Mouse (Mus musculus) fibroblast of lung, adult 2 months (primary cell): ENCODE measurements around the gene Olfr279.

Source experiments
- DNase-seq: peaks from one replicate; pipeline ENCODE4 v3.0.0-alpha.2; 2011; ENCODE audit warnings: low read depth

Olfr279 gene

DNA sequence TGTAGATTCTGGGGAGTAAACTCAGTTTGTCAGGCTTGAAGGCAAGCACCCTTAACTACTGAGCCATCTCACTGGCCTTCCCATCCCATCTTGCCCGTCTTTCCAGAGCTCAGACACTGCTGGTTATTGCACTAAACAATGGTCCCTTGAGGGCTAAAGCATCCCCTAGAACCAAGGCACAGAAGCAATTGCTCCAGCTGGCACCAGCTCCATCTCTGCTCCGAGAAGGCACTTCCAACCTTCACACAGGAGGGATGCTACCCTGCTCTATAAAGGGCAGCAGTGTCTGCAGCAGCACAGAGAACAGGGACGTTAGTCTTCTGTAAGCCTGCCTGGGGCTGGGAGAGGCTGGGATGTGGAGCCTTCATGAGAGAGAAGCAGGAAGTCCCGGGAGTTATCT, at the start of gene Olfr279:
Gene Olfr279 (plus strand): TSS at position 301 of the 400 bp plus-strand sequence.
- no peak for DNase-seq

DNA sequence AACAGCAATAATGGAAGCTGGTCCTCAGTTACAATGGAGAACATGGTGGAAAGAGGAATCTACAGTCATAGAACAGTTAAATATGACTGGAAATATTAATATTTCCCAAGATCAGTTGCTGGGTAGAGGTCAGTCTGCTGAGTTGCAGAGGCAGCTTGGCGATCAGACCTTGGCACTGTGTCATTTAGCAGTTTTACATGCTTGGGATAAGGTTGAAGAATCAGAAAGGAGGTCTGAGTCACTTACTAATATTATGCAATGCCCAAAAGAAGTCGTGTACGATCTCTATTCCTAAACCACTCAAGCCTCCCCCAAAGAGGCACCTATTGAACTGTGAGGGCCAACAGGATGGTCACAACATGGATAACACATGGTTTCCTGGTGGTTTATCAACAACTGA, 47.6 kb upstream of the Olfr279 start:
- no peak for DNase-seq

DNA sequence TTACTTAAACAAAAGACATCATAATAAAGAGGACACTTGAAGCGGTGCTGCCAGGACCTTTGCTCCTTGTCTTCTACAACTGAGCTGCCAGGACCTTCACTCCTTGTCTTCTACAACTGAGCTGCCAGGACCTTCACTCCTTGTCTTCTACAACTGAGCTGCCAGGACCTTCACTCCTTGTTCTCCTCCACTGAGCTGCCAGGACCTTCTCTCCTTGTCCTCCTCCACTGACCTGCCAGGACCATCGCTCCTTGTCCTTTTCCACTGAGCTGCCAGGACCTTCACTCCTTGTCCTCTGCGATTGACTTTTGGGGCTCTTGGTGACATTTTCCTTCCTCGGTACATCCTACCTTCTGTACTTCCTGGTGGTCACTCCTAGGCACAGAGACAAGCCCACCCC, 43.7 kb upstream of the Olfr279 start:
- DNase-seq: no peak

DNA sequence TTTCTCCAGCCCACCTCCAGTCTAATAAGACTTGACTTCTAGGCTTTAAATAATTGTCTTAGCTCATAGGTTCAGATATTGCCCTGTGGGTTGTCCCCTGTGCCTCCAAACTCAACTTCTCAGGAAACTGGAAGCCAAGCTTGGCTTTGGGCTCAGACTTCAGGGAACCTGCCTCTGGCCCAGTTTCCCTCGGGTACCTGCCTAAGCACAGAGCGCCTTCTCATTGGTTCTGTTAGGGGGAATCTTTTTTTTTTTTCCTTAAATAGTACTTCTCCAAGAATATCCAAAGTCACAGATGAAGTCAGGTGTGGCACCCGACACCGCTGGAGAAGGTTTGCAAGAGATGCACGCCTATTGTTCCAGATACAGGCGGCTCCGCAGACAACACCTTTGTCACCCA, 39.9 kb upstream of the Olfr279 start, which contains the start of gene Olfr281:
Gene Olfr281 (plus strand): TSS at position 301 of the 400 bp plus-strand sequence.
- no peak for DNase-seq

DNA sequence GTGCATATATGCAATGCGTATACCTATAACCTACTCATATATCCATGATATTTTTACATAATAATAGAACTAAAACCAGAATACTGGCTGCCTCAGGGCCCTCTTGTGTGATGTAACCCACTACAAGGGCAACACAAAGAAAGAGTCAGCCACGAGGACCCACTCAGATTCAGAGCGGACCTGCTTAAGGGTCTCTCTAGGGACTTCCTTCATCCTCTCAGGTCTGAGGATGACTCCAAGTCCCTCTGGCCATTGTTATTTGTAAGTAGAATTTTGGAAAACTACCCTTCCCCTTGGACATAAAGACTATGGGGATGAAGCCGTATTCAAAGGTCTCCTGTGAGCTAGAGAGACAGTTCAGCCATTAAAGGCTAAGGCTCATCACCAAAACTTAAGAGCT, 22.6 kb upstream of the Olfr279 start, which contains the start of gene OR5BS1P:
Gene OR5BS1P (plus strand): TSS at position 301 of the 400 bp plus-strand sequence.
- no peak for DNase-seq

DNA sequence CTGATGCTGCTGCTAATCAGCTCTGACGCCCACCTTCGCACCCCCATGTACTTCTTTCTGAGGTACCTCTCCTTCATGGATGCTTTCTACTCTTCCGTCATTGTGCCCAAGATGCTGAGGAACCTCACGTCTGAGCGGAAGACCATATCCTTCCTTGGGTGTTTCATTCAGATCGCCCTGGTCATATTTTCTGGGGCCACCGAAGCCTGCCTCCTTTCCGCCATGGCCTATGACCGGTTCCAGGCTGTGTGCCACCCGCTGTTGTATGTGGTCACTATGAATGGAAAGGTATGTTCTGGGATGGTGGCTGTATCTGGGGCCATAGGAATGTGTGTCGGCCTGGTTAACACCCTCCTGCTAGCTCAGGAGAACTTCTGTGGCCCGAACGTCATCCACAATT, 20.7 kb upstream of the Olfr279 start:
- no peak for DNase-seq

DNA sequence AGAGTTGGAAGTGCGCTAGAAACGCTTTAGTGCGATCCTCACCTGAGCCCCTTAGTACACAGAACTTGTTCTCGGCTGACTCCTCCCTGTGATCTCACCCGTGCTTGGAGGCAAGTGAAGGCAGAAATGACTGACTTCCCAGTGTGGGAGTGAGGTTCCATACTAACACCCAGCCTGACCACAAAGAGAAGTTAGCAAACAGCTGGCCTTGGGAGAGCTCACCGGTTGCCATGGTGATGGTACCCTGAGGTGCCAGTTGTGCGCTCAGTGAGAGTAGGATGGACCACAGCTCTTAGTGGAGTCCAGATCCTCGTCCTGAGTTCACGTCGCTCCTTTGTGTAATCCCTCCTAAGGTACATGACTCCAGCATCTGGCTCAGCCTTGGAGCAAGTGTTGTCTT, 17.2 kb upstream of the Olfr279 start:
- no peak for DNase-seq

DNA sequence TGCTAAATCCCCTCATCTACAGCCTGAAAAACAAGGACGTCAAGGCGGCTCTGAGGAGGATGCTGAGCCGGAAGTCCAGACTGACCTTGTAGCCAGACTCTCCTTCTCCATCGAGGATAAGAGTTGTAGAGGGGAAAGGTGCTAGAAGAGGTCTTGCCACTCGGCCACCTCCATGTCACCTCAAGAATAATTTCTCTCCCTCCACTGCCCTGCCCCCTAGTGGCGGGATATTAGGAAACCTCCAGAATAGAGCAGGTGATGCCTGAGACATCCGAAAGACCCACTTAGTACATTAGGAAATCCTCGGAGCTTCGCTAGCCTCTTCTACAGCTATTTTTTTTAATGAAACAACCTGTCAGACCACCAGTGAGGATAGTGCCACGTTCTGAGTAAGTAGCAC, 16.8 kb upstream of the Olfr279 start:
- no peak for DNase-seq

DNA sequence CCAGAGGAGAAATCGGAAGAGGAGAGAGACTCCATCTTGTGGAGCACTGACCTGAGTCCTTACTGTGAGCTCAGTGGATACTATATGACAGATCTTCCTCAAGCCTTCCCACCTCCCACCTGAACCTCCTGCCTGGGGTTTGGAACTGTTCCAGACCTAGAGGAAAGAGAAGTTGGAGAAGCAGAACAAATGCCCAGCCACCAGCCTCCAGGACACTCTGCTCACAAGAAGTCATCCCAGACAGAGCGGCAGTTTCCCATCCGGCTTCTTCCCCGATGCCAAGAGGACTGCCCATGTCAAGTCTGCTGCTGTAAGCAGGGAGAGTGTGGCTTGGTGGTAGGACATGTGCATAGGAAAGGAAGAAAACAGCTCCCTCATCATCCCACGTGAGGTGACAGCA, 15.9 kb upstream of the Olfr279 start:
- DNase-seq: no peak

DNA sequence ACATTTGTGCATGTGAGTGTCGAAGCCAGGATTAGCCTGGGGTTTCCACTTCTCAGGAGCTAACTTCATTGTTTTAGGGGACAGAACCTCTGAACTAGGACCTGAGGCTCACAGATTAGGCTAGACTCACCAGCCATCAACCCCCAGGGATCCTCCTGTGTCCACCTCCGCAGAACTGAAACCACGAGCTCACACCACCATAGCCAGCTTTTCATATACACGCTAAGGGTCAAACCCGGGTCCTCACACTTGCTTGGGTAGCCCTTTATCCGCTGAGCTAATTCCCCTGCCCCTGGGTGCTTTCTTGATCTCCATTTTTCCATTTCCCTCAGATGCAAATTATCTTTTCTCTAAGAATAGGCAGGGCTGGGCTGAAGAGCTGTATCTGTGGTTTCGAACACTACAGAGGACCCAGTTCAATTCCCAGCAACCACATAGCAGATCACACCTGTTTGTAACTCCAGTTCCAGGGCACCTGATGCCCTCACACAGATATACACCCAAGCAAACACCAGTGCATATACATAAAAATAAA, 12.6 kb upstream of the Olfr279 start:
- no peak for DNase-seq

DNA sequence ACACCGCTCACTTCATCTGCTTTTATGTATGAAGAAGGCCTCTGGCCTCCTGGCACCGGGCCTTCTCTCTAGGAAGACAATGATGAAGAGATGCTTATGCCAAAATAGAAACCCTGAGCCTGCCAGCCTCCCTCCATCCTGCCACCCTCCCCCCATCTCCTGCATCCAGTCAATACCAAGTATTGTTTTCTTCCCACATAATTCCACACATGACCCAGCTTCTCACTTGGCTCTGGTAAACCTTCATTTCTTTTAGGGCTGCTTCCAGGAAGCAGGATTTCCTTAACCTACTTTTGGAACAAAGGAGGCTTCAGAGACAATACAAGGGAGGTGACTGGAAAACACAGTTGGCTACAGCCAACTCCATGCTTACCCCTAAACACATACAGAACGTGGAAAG, 9.5 kb upstream of the Olfr279 start, which contains the start of gene Lalba:
Gene Lalba (minus strand): TSS at position 21 of the 400 bp plus-strand sequence.
- DNase-seq: no peak

DNA sequence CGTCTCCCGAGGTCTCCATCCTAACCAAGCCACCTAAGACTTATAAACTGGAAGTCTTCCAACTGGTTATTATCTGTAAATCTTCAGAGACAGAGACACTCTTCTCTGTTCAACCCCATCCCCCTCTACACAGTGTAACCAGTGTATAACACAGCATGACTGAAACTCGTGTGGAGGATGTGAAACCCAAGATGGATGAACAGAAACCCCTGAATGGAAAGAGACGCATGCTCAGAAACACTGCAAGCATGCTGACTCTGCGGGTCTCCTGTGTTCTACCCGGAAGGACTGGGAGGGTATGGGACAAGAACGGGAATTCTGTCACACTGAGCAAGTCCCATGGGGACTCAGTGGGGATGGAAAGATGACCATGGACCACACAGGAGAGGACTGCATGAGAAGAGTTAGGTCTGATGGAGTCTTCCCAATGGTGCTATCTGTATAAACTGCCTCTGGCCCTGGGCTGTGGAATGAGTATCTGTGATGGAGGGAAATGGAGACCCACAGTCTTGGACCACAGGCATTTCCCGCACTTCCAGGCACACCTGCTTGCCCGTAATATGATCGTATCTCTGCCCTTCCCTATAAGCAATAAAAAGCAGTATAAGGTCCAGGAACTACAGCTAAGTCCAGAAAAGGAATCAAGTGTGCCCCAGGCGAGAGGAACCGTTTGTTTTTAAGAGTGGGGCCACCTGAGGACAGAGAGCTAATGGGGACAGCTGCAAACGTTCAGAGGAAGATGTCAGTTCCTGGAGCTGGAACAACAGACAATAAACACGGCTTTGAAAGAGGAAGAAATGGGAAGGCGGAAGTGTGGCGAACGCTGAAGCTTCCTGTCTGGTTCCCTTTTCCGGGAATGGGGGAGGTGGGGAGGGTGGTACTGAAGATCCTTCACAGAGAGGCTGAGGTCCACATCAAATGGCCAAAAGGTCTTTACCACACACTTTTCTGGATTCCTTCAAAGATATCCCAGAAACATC, 8.0 kb upstream of the Olfr279 start:
- no peak for DNase-seq

DNA sequence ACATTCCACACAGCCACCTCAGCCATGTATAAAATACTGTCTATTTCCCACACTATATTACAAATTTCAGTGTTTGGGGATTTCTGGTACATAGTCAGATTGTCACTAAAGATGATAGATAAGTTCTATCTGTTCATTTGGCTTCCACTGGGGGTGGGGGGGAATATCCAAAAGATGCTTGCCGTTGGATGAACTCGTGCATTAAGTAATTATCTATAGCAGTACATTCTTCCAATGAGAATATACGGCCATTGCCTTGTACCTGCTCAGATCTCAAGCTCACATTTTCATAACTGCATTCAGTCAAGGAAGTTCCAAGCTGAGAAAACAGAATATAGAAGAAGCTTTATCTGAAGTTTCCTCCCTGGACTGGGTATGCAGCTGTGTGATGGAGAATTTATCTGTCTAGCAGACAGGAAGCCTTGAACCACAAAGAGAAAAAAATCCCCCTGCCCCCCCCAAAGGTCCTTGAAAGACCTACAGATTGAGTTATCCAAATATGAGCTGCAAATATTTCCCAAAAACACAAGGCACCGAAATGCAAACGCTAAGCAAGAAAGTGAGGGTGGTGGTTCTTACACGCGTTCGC, 5.7 kb upstream of the Olfr279 start:
- DNase-seq: no peak

DNA sequence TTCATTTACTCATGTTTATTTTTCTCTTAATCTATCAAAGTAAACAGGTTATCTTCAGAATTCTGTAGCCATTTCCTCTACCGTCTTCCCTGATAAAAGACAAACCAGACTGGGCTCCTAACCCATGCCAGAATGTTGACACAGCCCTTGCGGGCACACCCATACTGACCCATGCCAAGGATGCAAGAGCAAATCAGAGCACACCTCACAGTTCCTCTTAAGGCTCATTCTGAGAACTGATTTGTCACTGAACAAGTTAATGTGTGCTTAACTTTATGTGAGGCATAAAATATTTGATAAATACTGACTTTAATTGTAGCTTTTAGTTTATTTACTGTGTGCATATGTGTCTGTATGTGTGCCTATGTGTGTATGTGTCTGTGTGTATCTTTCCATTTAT, 870 bp upstream of the Olfr279 start:
- DNase-seq: no peak

DNA sequence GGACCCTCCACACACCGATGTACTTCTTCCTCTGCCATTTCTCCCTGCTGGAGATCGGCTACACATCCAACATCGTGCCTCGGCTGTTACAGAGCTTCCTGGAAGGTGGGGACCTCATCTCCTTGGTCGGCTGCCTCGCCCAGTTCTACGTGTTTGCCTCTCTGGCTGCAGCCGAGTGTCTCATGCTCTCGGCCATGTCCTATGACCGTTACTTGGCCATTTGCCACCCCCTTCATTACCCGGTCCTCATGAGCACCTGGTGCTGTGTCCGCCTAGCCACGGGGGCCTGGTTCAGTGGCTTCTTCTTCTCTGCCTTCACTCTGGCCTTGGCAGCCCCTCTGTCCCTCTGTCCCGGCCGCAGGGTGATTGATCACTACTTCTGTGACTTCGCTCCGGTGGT, 5.4 kb downstream of the Olfr279 start:
- DNase-seq: no peak

DNA sequence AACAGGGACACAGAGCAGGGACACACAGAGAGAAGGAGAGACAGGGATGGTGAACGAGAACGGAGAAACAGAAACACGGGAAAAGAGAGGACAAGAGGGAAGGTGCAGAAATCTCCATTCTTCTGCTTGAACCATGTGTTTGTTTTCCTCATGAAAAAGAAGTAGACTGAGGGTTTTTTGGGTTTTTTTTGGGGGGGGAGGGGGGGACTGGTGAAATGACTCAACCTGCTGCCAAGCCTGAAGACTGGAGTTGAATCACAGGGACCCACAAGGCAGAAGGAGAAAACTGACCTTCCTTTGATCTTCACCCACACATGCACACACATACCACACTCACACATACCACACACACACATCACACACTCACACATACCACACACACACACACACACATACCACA, 11.1 kb downstream of the Olfr279 start:
- DNase-seq: no peak

DNA sequence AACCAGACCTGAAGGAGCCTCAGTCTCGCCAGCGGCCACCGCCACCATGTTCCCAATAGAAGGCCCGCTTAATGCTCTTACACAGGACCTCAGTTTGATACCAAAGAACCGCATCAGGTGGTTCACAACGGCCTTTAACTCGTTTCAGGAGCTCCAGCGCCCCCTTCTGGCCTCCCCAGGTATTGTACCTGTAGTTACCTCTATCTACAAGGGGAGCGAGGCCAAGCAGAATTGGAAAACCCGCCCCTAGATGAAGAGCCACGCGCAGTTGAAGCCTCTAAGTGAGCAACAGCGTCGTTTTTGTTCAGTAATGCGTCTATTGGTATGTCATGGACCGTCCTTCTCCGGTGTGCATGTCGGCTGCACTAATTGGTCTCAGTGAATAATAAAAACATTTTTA, 12.3 kb downstream of the Olfr279 start:
- DNase-seq: no peak

DNA sequence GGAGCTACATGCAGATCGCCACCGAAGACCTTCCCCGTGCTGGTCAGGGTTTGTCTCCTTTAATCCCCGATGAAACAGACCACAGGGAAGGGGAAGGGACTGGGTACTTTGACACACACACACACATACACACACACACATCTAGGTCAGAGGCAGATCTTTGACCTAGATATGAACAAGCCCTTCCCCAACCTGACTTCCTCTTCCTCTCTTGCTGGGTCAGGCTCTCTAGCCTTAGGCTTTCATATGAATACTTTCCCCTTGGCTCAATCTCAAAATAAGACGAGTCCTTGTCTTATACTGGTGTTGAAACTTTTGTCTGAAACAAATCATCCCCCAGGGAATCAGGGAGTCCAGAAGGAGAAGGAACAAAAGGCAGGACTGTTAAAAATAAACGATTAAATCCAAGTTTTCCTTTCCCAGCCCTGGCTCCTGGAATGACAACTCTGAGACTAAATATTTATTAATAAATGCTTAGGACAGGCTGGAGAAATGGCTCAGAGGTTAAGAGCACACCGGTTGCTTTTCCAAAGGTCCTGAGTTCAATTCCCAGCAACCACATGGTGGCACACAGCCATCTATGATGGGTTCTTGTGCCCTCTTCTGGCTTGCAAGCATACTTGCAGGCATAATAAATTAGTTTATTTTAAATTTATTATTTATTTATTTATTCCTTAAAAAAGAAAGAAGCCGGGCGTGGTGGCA, 14.2 kb downstream of the Olfr279 start:
- no peak for DNase-seq

DNA sequence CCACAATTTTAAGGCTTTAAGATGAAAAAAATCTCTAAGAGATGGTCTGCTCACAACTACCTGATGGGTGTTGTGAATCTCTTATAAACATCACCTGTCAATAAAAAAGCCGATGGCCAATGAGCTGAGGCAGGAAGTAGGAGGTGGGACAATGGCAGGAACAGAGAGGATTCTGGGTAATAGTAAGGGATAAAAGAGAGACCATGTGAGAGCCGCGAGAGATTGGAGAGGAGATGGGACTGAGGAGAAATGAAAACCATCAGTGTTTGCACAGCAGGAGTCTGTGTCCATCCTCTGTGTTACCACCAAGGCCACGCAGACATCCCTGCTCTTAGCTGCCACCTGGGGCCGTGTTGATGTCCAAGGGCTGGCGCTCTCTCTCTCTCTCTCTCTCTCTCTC, 15.1 kb downstream of the Olfr279 start:
- no peak for DNase-seq

DNA sequence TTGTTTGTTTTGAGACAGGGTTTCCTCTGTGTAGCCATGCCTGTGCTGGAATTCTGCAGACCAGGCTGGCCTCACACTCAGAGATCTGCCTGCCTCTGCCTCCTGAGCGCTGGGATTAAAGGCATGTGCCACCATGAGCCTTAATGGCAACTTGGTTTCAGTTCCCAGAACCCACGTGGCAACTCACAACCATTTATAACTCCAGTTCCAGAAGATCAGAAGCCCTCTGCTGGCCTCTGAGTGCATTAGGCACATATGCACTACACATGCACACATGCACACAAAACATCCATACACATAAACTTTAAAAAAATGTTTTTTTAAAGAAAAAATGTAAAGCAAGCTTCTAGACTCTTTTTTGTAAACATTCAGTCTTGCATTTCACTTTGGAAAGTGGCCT, 17.2 kb downstream of the Olfr279 start:
- no peak for DNase-seq

DNA sequence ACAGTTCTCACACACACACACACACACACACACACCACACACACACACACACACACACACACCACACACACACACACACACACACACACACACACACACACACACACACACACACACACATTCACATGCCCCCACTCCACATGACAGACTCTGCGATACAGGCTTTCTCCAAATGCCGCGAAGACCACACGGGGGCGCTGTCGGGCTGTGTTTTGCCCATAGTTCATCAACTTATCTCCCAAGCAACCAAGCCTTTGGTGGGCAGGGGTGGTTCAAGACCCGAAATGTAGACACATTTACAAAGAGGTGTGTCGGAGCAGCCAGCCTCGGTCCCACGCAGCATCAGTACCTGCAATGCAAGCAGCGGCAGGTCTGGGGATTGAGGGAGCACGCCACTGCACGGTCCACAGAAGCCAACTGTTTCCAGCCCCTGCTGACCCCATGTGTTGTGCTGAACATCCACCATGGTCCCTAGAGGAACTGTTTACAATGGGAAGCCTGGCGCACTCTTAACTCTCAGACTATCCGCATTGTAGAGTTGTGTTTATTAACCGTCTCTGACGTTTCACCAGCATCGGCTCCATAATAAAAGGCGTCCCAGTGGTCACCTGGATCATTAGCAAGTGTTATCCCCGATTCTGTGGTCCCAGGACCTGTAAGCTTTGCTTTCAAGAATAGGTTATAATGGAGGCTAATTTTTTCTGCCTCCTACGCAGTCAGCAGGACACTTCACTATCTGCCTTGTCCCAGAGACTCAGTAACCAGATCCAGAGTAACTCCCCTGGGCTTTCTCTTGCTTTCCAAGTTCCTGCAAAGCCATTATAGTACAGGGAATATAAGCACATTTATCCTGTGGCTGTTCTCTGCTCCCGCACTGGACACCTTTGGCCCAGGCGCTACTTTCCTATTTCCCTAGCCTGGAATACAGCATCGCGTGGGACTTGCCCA, 18.5 kb downstream of the Olfr279 start:
- DNase-seq: no peak
